Mouse (Mus musculus): ENCODE data around the gene Ly6g6e. TPM values are rescaled to one million over a fixed set of nuclear protein-coding genes. Genes with fewer than 3 reads are reported as not detected.

The Ly6g6e gene
- total and polyA plus RNA-seq, 3 experiments, result 0.23 TPM; not detected in 2

- Histone ChIP-seq H3K27ac (ENCODE audit: control insufficient read depth, low read depth, low read length) (no peak overlapping the region), H3K79me2 (ENCODE audit: control insufficient read depth, insufficient read depth, low read length, poor library complexity) (peaks cover 42% of the 10 kb centered on the region), H3K36me3 (ENCODE audit: control insufficient read depth in 1 of 2, insufficient read depth in 2 of 2, low read length in 2 of 2) (peaks cover 0 to 13% of the 10 kb centered on the region in 2 experiments; a peak in 2 of 4 replicates), H3K9ac (ENCODE audit: control insufficient read depth, low read depth, low read length, poor library complexity, severe bottlenecking) (no peak overlapping the region), H3K9me3 (replicated peaks; ENCODE audit: insufficient read depth, low read length) (no peaks in the 10 kb centered on the region), H3K27me3 (ENCODE audit: control insufficient read depth in 1 of 2, insufficient read depth in 2 of 2, low read length in 2 of 2) (no peaks in the 10 kb centered on the region), H3K4me3 (ENCODE audit: control insufficient read depth in 1 of 2, insufficient read depth in 1 of 2, low read depth in 2 of 2, low read length in 2 of 2) (no peak overlapping the region), H3K4me1 (ENCODE audit: control insufficient read depth in 1 of 2, insufficient read depth in 2 of 2, low read length in 2 of 2) (peaks cover 6 to 8% of the 10 kb centered on the region in 2 experiments)
- TF ChIP-seq GABPA (IDR thresholded peaks at IDR 0.05; ENCODE audit: low read depth, low read length) (no peak), TAL1 (IDR thresholded peaks at IDR 0.05; ENCODE audit: low read length) (peak; percentile 44), CHD2 (IDR thresholded peaks at IDR 0.05; ENCODE audit: low read length) (no peak), ZNF384 (IDR thresholded peaks at IDR 0.05; ENCODE audit: low read depth, low read length) (no peak), ETS1 (IDR thresholded peaks at IDR 0.05; ENCODE audit: low read depth, low read length) (peak; percentile 38; the same call in 1 of the 2 replicates), POLR2AphosphoS2 (IDR thresholded peaks at IDR 0.05; ENCODE audit: low read length) (peak; percentile 29; the same call in 1 of the 2 replicates), RCOR1 (IDR thresholded peaks at IDR 0.05; ENCODE audit: low read depth, low read length) (no peak)
- peak; percentile 67 for DNase-seq (ENCODE audit: low read depth, low spot score)
Measured at GRCm38 (mm10) chr17:35125081-35125480, 48.4 kb downstream of the Ly6g6e start.

- Histone ChIP-seq H3K4me3 (ENCODE audit: control insufficient read depth in 1 of 2, insufficient read depth in 1 of 2, low read depth in 2 of 2, low read length in 2 of 2) (peak overlapping the region; percentile 90 to 99), H3K36me3 (ENCODE audit: control insufficient read depth in 1 of 2, insufficient read depth in 2 of 2, low read length in 2 of 2) (peaks cover 0 to 10% of the 10 kb centered on the region in 2 experiments; a peak in 2 of 4 replicates), H3K4me1 (ENCODE audit: control insufficient read depth in 1 of 2, insufficient read depth in 2 of 2, low read length in 2 of 2) (peaks cover 6 to 8% of the 10 kb centered on the region in 2 experiments; a peak in 3 of 4 replicates), H3K79me2 (ENCODE audit: control insufficient read depth, insufficient read depth, low read length, poor library complexity) (peaks cover 37% of the 10 kb centered on the region), H3K9ac (ENCODE audit: control insufficient read depth, low read depth, low read length, poor library complexity, severe bottlenecking) (peak overlapping the region; percentile 83), H3K27me3 (ENCODE audit: control insufficient read depth in 1 of 2, insufficient read depth in 2 of 2, low read length in 2 of 2) (no peaks in the 10 kb centered on the region), H3K27ac (ENCODE audit: control insufficient read depth, low read depth, low read length) (0 out of 2 replicates have a peak overlapping the region, but pooled peaks have one; percentile 22), H3K9me3 (replicated peaks; ENCODE audit: insufficient read depth, low read length) (no peaks in the 10 kb centered on the region)
- no peak for DNase-seq (ENCODE audit: low read depth, low spot score)
- TF ChIP-seq BHLHE40 (IDR thresholded peaks at IDR 0.05; ENCODE audit: borderline replicate concordance, low read depth, low read length), result no peak
- no peak for TF ChIP-seq MAFK (IDR thresholded peaks at IDR 0.05; ENCODE audit: borderline replicate concordance, low read depth, low read length)
- no peak for TF ChIP-seq SIN3A (IDR thresholded peaks at IDR 0.05; ENCODE audit: low read length)
- TF ChIP-seq CHD2 (IDR thresholded peaks at IDR 0.05; ENCODE audit: low read length), result no peak; the same call in 1 of the 2 replicates
- no peak for TF ChIP-seq ZMIZ1 (IDR thresholded peaks at IDR 0.05; ENCODE audit: low read depth, low read length)
- no peak for TF ChIP-seq POLR2AphosphoS2 (IDR thresholded peaks at IDR 0.05; ENCODE audit: low read length)
- no peak for TF ChIP-seq ZNF384 (IDR thresholded peaks at IDR 0.05; ENCODE audit: low read depth, low read length)
- TF ChIP-seq USF2 (IDR thresholded peaks at IDR 0.05; ENCODE audit: borderline replicate concordance in 1 of 2, insufficient read depth in 1 of 2, low read depth in 1 of 2, low read length in 2 of 2), result no peak
- TF ChIP-seq RAD21 (IDR thresholded peaks at IDR 0.05; ENCODE audit: low read depth, low read length), result no peak
- no peak for TF ChIP-seq MAZ (IDR thresholded peaks at IDR 0.05; ENCODE audit: low read depth, low read length)
- no peak for TF ChIP-seq MYB (IDR thresholded peaks at IDR 0.05; ENCODE audit: low read depth, low read length)
- TF ChIP-seq MYC (IDR thresholded peaks at IDR 0.05; ENCODE audit: low read depth, low read length), result no peak
- no peak for TF ChIP-seq NRF1 (IDR thresholded peaks at IDR 0.05; ENCODE audit: insufficient read depth, low read depth, low read length, poor library complexity, severe bottlenecking)
- no peak for TF ChIP-seq MEF2A (IDR thresholded peaks at IDR 0.05; ENCODE audit: extremely low read depth, insufficient replicate concordance, low read depth, low read length, poor library complexity, severe bottlenecking)
Measured at GRCm38 (mm10) chr17:35125578-35125977, 48.9 kb downstream of the Ly6g6e start.
